Mouse (Mus musculus): Measurements from ENCODE around the gene Arhgef9. TPM values are rescaled to one million over a fixed set of nuclear protein-coding genes. Genes with fewer than 3 reads are reported as not detected.

Gene Arhgef9
- polyA plus RNA-seq, 1 experiment from 2014 or later = 14.9 TPM

- DNase-seq (ENCODE audit: low spot score) (no peak), ATAC-seq (replicated peaks; ENCODE audit: insufficient number of reproducible peaks, low FRiP score, low TSS enrichment, low read depth) (no peak)
- H3K4me1 ChIP-seq (ENCODE audit: control insufficient read depth, insufficient read depth, low read length) = no peaks in the 10 kb centered on the region
- no peak overlapping the region for H3K27ac ChIP-seq (replicated peaks; ENCODE audit: low read depth, low read length)
- H3K27me3 ChIP-seq (ENCODE audit: control insufficient read depth, insufficient read depth, low read length) = no peaks in the 10 kb centered on the region
- no peaks in the 10 kb centered on the region for H3K36me3 ChIP-seq (replicated peaks; ENCODE audit: control insufficient read depth, insufficient read depth, low read depth, low read length)
- no peak overlapping the region for H3K4me2 ChIP-seq (ENCODE audit: low read depth, low read length)
- WGBS = 90% methylated on average over 9 of the region's 9 CpGs
- no peaks in the 10 kb centered on the region for H3K9me3 ChIP-seq (replicated peaks; ENCODE audit: control insufficient read depth, low read length)
- H3K4me3 ChIP-seq (ENCODE audit: low read depth, low read length) = no peak overlapping the region
- H3K9ac ChIP-seq (replicated peaks; ENCODE audit: low read length) = no peak overlapping the region
Observed at GRCm38 (mm10) chrX:95077013-95077699, 119.5 kb downstream of the Arhgef9 start.

- Histone ChIP-seq H3K4me1 (ENCODE audit: control insufficient read depth, insufficient read depth, low read length) (no peaks in the 10 kb centered on the region), H3K27me3 (ENCODE audit: control insufficient read depth, insufficient read depth, low read length) (no peaks in the 10 kb centered on the region; the same call in 1 of the 2 replicates), H3K4me2 (ENCODE audit: low read depth, low read length) (no peak overlapping the region), H3K27ac (replicated peaks; ENCODE audit: low read depth, low read length) (no peak overlapping the region), H3K9me3 (replicated peaks; ENCODE audit: control insufficient read depth, low read length) (no peaks in the 10 kb centered on the region), H3K9ac (replicated peaks; ENCODE audit: low read length) (no peak overlapping the region), H3K36me3 (replicated peaks; ENCODE audit: control insufficient read depth, insufficient read depth, low read depth, low read length) (no peaks in the 10 kb centered on the region), H3K4me3 (ENCODE audit: low read depth, low read length) (no peak overlapping the region)
- WGBS = 77% methylated on average over 5 of the region's 5 CpGs
- no peak for ATAC-seq (replicated peaks; ENCODE audit: insufficient number of reproducible peaks, low FRiP score, low TSS enrichment, low read depth)
- no peak for DNase-seq (ENCODE audit: low spot score)
Observed at GRCm38 (mm10) chrX:95027907-95028306, 168.7 kb downstream of the Arhgef9 start.

- no peaks in the 10 kb centered on the region for H3K9me3 ChIP-seq (replicated peaks; ENCODE audit: control insufficient read depth, low read length)
- H3K4me1 ChIP-seq (ENCODE audit: control insufficient read depth, insufficient read depth, low read length) = no peaks in the 10 kb centered on the region
- no peaks in the 10 kb centered on the region for H3K36me3 ChIP-seq (replicated peaks; ENCODE audit: control insufficient read depth, insufficient read depth, low read depth, low read length)
- peak within 1 kb of the TSS; percentile 46 for H3K4me3 ChIP-seq (ENCODE audit: low read depth, low read length)
- ATAC-seq (replicated peaks; ENCODE audit: insufficient number of reproducible peaks, low FRiP score, low TSS enrichment, low read depth) (peak; percentile 99), DNase-seq (ENCODE audit: low spot score) (peak; percentile 87)
- peak within 1 kb of the TSS; percentile 87 for H3K27ac ChIP-seq (replicated peaks; ENCODE audit: low read depth, low read length)
- H3K4me2 ChIP-seq (ENCODE audit: low read depth, low read length) = peak within 1 kb of the TSS; percentile 45
- WGBS = 15% methylated on average over 30 of the region's 30 CpGs
- peak within 1 kb of the TSS; percentile 69 for H3K9ac ChIP-seq (replicated peaks; ENCODE audit: low read length)
- no peaks in the 10 kb centered on the region; the same call in 1 of the 2 replicates for H3K27me3 ChIP-seq (ENCODE audit: control insufficient read depth, insufficient read depth, low read length)
Observed at GRCm38 (mm10) chrX:95026361-95026892, 170.2 kb downstream of the Arhgef9 start, which contains the start of gene Spin4. TSS of gene Spin4 (minus strand) at chrX:95026682.

- DNase-seq (ENCODE audit: low spot score) (no peak), ATAC-seq (replicated peaks; ENCODE audit: insufficient number of reproducible peaks, low FRiP score, low TSS enrichment, low read depth) (peak; percentile 11; the same call in 1 of the 2 replicates)
- no peaks in the 10 kb centered on the region; the same call in 1 of the 2 replicates for H3K27me3 ChIP-seq (ENCODE audit: control insufficient read depth, insufficient read depth, low read length)
- no peaks in the 10 kb centered on the region for H3K36me3 ChIP-seq (replicated peaks; ENCODE audit: control insufficient read depth, insufficient read depth, low read depth, low read length)
- peak overlapping the region; percentile 69 for H3K9ac ChIP-seq (replicated peaks; ENCODE audit: low read length)
- no peaks in the 10 kb centered on the region for H3K9me3 ChIP-seq (replicated peaks; ENCODE audit: control insufficient read depth, low read length)
- peak overlapping the region; percentile 46 for H3K4me3 ChIP-seq (ENCODE audit: low read depth, low read length)
- H3K4me2 ChIP-seq (ENCODE audit: low read depth, low read length) = peak overlapping the region; percentile 45
- no peaks in the 10 kb centered on the region for H3K4me1 ChIP-seq (ENCODE audit: control insufficient read depth, insufficient read depth, low read length)
- peak overlapping the region; percentile 87 for H3K27ac ChIP-seq (replicated peaks; ENCODE audit: low read depth, low read length)
- WGBS = 22% methylated on average over 23 of the region's 23 CpGs
Observed at GRCm38 (mm10) chrX:95025779-95026360, 170.8 kb downstream of the Arhgef9 start.

- ATAC-seq (replicated peaks; ENCODE audit: insufficient number of reproducible peaks, low FRiP score, low TSS enrichment, low read depth) = no peak
- Histone ChIP-seq H3K9me3 (replicated peaks; ENCODE audit: control insufficient read depth, low read length) (no peaks in the 10 kb centered on the region), H3K27me3 (ENCODE audit: control insufficient read depth, insufficient read depth, low read length) (no peaks in the 10 kb centered on the region), H3K4me2 (ENCODE audit: low read depth, low read length) (no peak overlapping the region), H3K4me1 (ENCODE audit: control insufficient read depth, insufficient read depth, low read length) (no peaks in the 10 kb centered on the region), H3K4me3 (ENCODE audit: low read depth, low read length) (no peak overlapping the region), H3K9ac (replicated peaks; ENCODE audit: low read length) (no peak overlapping the region), H3K36me3 (replicated peaks; ENCODE audit: control insufficient read depth, insufficient read depth, low read depth, low read length) (no peaks in the 10 kb centered on the region), H3K27ac (replicated peaks; ENCODE audit: low read depth, low read length) (no peak overlapping the region)
- peak; percentile 70 for DNase-seq (ENCODE audit: low spot score)
- WGBS = 28% methylated on average over 4 of the region's 4 CpGs
Observed at GRCm38 (mm10) chrX:95012033-95012432, 184.6 kb downstream of the Arhgef9 start.

Other genes starting within 250 kb of the Arhgef9 start
- 15.3 and 17.8 TPM in 2 replicates for gene Spin4, start 170.2 kb downstream of the Arhgef9 start, polyA plus RNA-seq (2014; fragmentation: Nextera tagmentation; extraction: Ambion mirVana)
- 8.6 and 8.7 TPM in 2 replicates for gene Amer1, start 248.0 kb upstream of the Arhgef9 start, polyA plus RNA-seq (2014; fragmentation: Nextera tagmentation; extraction: Ambion mirVana)